Mouse (Mus musculus) mammary gland, adult 2 months (tissue): ENCODE results near the gene Apip. TPM values are rescaled to one million over a fixed set of nuclear protein-coding genes. Genes with fewer than 3 reads are reported as not detected.

Experiments used
- polyA plus RNA-seq: library from polyadenylated mRNA; depleted of rRNA; stranded (reverse); fragments of >200 nt; gene quantifications from 2 replicates; pipeline ENCODE4 v1.2.3, GENCODE M21; 2012; ENCODE audit warnings: low replicate concordance; rRNA removed

Gene Apip
- 14.0 and 17.5 TPM in 2 replicates for polyA plus RNA-seq

GRCm38 (mm10) chr2:103073219-103073982 is at the start of gene Apip, which contains the start of gene Pdhx:
Gene Apip (plus strand): TSS chr2:103073675.
Gene Pdhx (minus strand): TSS chr2:103073513.

Other genes with a start within 250 kb of the Apip start
- 21.5 and 39.7 TPM in 2 replicates for gene Cd44, start 172.0 kb upstream of the Apip start, polyA plus RNA-seq
- gene Pdhx, start 162 bp upstream of the Apip start, polyA plus RNA-seq = 22.5 and 41.0 TPM in 2 replicates
- 12.8 and 15.9 TPM in 2 replicates for gene Ehf, start 229.6 kb downstream of the Apip start, polyA plus RNA-seq